Mouse (Mus musculus) urinary bladder, postnatal 36 days (tissue): ENCODE measurements at regions not wholly inside any gene's neighbourhood (a gene's known extent, or its start where the extent isn't known, plus 50 kb on each side); places are given as distances from the start of the nearest gene placed in this dataset.
"Not testable (repeated sequence)": the region's sequence is repeated elsewhere in the genome, so short reads cannot be mapped to it uniquely, and the experiment has no call there.

Experiments
- DNase-seq, 2 experiments: peaks; one replicate each; pipeline ENCODE4 v3.0.0; 2022; ENCODE audit warnings: low spot score in 2 of 2, mixed read lengths in 1 of 2

GRCm38 (mm10) chr6:50821401-50822235 is 167.4 kb upstream of the Npvf start:
- DNase-seq = no peak

- no peak for DNase-seq
These were observed 168.3 kb upstream of the Npvf start for GRCm38 (mm10) chr6:50822236-50823151.

- DNase-seq = no peak
These were observed 169.1 kb upstream of the Npvf start for GRCm38 (mm10) chr6:50823220-50823910.

GRCm38 (mm10) chr6:50824466-50824865 is 170.2 kb upstream of the Npvf start:
- no peak for DNase-seq

GRCm38 (mm10) chr6:50831725-50832124 is 177.5 kb upstream of the Npvf start:
- DNase-seq = no peak

GRCm38 (mm10) chr6:50835997-50836625 is 181.9 kb upstream of the Npvf start:
- DNase-seq = no peak

GRCm38 (mm10) chr6:50840826-50841225 is 186.6 kb upstream of the Npvf start:
- DNase-seq = no peak

GRCm38 (mm10) chr6:50845246-50845645 is 191.0 kb upstream of the Npvf start:
- DNase-seq = not testable (repeated sequence)

- no peak for DNase-seq
These were observed 192.7 kb upstream of the Npvf start for GRCm38 (mm10) chr6:50846740-50847516.

- DNase-seq = no peak
These were observed 193.3 kb upstream of the Npvf start for GRCm38 (mm10) chr6:50847548-50847947.

GRCm38 (mm10) chr6:50859162-50859561 is 204.9 kb upstream of the Npvf start:
- DNase-seq = peak; percentile 4 to 5

GRCm38 (mm10) chr6:50877991-50878390 is 223.8 kb upstream of the Npvf start:
- no peak for DNase-seq

- DNase-seq = no peak
These were observed 228.1 kb upstream of the Npvf start for GRCm38 (mm10) chr6:50882298-50882697.

GRCm38 (mm10) chr6:50882759-50883158 is 228.5 kb upstream of the Npvf start:
- DNase-seq = no peak

GRCm38 (mm10) chr6:50885031-50885430 is 230.8 kb upstream of the Npvf start:
- no peak for DNase-seq

GRCm38 (mm10) chr6:50885771-50886360 is 231.6 kb upstream of the Npvf start:
- no peak for DNase-seq

- peak in 1 of 2 experiments; percentile 1 for DNase-seq
These were observed 236.3 kb upstream of the Npvf start for GRCm38 (mm10) chr6:50890370-50891204.

GRCm38 (mm10) chr6:50891205-50891526 is 236.9 kb upstream of the Npvf start:
- no peak for DNase-seq

- no peak for DNase-seq
These were observed 244.6 kb upstream of the Npvf start for GRCm38 (mm10) chr6:50898792-50899191.
